Mouse (Mus musculus) lung, postnatal 0 days (tissue): ENCODE measurements at regions not wholly inside any gene's neighbourhood (a gene's known extent, or its start where the extent isn't known, plus 50 kb on each side); places are given as distances from the start of the nearest gene placed in this dataset. TPM values are rescaled to one million over a fixed set of nuclear protein-coding genes. Genes with fewer than 3 reads are reported as not detected.

Experiments
- ATAC-seq: fragments of 200-750 bp; cut with Nextera tagmentation; 2 replicates; pipeline ENCODE4 v1.8.0; 2017; ENCODE audit warnings: moderate library complexity
- DNase-seq: peaks from one replicate; pipeline ENCODE4 v3.0.0-alpha.2; 2016; ENCODE audit warnings: low spot score
- H3K27ac ChIP-seq: fragments of 300-500 bp; sonication (generic); 2 replicates; pipeline ENCODE4 v1.5.1; 2014; ENCODE audit warnings: antibody characterized with exemption, mild to moderate bottlenecking, low read length, mixed read lengths
- H3K27me3 ChIP-seq: fragments of 300-500 bp; sonication (generic); replicated peaks from 2 replicates; pipeline ENCODE4 v1.6.1; 2014; ENCODE audit warnings: low read length, mixed read lengths; ENCODE audit not compliant: insufficient read depth
- H3K36me3 ChIP-seq: fragments of 300-500 bp; sonication (generic); 2 replicates; pipeline ENCODE4 v1.6.1; 2014; ENCODE audit warnings: low read length, mixed read lengths; ENCODE audit not compliant: insufficient read depth
- H3K4me1 ChIP-seq: fragments of 300-500 bp; sonication (generic); 2 replicates; pipeline ENCODE4 v1.6.1; 2014; ENCODE audit warnings: antibody characterized with exemption, low read depth, low read length, mixed read lengths; ENCODE audit not compliant: insufficient read depth
- H3K4me2 ChIP-seq: fragments of 300-500 bp; sonication (generic); replicated peaks from 2 replicates; pipeline ENCODE4 v1.6.1; 2014; ENCODE audit warnings: low read depth, mild to moderate bottlenecking, low read length, moderate library complexity, mixed read lengths
- H3K4me3 ChIP-seq: fragments of 300-500 bp; sonication (generic); 2 replicates; pipeline ENCODE4 v1.5.1; 2014; ENCODE audit warnings: low read depth, low read length
- H3K9ac ChIP-seq: fragments of 300-500 bp; sonication (generic); replicated peaks from 2 replicates; pipeline ENCODE4 v1.6.1; 2014; ENCODE audit warnings: low read depth, mild to moderate bottlenecking
- H3K9me3 ChIP-seq: fragments of 300-500 bp; sonication (generic); 2 replicates; pipeline ENCODE4 v1.6.1; 2016; ENCODE audit warnings: low read length, mixed read lengths
- CTCF ChIP-seq: IDR thresholded peaks from 2 replicates; pipeline ENCODE4 v1.5.1; 2016; ENCODE audit warnings: antibody characterized with exemption, mild to moderate bottlenecking
- EP300 ChIP-seq: IDR thresholded peaks from 2 replicates; pipeline ENCODE4 v1.6.1; 2016; ENCODE audit warnings: antibody characterized with exemption, mild to moderate bottlenecking, control low read depth
- WGBS: fragments of 180-500 bp; shearing (Covaris S2); extraction: QIAGEN DNeasy Blood & Tissue Kit; methylation state at CpG from one replicate; pipeline ENCODE4 v1.1.7; 2014; 5-methylcytosine and 5-hydroxymethylcytosine counted together
- microRNA-seq: library from miRNA; unstranded; fragments of <30 nt; microRNA quantifications from one replicate; pipeline ENCODE4, GENCODE M21; 2016

DNA sequence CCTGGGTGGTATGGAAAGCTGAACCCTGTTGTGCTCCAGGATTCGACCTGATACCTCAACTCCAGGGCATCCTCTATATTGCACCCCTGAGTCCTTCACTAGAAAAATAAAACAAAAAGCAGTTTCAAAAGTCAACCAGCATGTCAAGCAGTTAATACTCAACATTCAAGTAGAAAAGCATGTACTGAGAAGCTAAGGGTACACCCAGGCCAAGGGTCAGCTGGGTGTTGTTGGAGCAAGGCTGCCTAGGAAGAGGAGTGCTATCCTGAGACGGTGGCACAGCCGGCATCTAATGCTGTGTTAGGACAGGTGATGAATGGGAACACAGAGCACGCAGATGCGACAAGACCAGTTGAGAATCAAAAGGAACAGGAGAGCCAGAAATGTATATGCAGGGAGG lies 59.7 kb upstream of the Sntg2 start:
- H3K4me1 ChIP-seq: no peaks in the 10 kb centered on the region
- H3K27me3 ChIP-seq: no peaks in the 10 kb centered on the region
- WGBS: 69% methylated on average over 5 of the region's 5 CpGs
- no peak overlapping the region for H3K4me3 ChIP-seq
- ATAC-seq (no peak), DNase-seq (no peak)
- no peak overlapping the region for H3K9ac ChIP-seq
- H3K36me3 ChIP-seq: no peaks in the 10 kb centered on the region
- H3K9me3 ChIP-seq: no peaks in the 10 kb centered on the region
- no peak overlapping the region for H3K4me2 ChIP-seq
- H3K27ac ChIP-seq: no peak overlapping the region
- TF ChIP-seq CTCF: no peak
- no peak for TF ChIP-seq EP300

DNA sequence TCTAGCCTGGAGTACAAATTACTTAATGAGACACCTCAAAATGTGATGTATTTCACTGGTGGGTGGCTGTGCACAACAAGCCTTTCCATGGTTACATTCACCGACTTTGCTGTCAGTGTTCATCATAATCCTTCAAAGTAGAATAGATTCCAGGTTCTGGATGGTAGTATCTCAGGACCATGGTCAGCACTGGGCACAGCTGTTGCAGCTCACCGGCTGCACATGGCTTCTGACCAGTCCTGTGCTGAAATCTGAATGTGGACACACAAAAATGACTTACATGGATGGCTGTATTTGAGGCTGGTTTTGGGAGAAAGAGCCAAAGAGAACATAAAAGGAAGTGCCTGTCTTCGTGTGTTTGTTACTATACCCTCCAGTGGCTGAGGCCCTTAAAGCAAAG lies 57.5 kb upstream of the Sntg2 start:
- no peak for ATAC-seq
- 44% methylated on average over 3 of the region's 3 CpGs for WGBS
- no peak overlapping the region for H3K9ac ChIP-seq
- no peak overlapping the region for H3K27ac ChIP-seq
- H3K4me2 ChIP-seq: no peak overlapping the region
- H3K36me3 ChIP-seq: no peaks in the 10 kb centered on the region
- no peaks in the 10 kb centered on the region for H3K9me3 ChIP-seq
- no peak for TF ChIP-seq EP300
- no peak for TF ChIP-seq CTCF
- no peaks in the 10 kb centered on the region for H3K27me3 ChIP-seq
- H3K4me1 ChIP-seq: no peaks in the 10 kb centered on the region
- no peak overlapping the region for H3K4me3 ChIP-seq
- no peak for DNase-seq

GRCm38 (mm10) chr12:30425301-30425700 lies 52.1 kb upstream of the Sntg2 start:
- Histone ChIP-seq H3K36me3 (no peaks in the 10 kb centered on the region), H3K4me2 (no peak overlapping the region), H3K4me1 (no peaks in the 10 kb centered on the region), H3K9me3 (no peaks in the 10 kb centered on the region), H3K9ac (no peak overlapping the region), H3K27ac (no peak overlapping the region), H3K4me3 (no peak overlapping the region), H3K27me3 (no peaks in the 10 kb centered on the region)
- TF ChIP-seq CTCF (no peak), EP300 (no peak)
- 55% methylated on average over 2 of the region's 2 CpGs for WGBS
- DNase-seq (no peak), ATAC-seq (no peak)

Small RNA genes lying in the stretch of these regions (microRNA-seq; reads per million reads assigned to microRNA genes)
- not detected for gene Gm25865
